Mouse (Mus musculus): ENCODE measurements at regions not wholly inside any gene's neighbourhood (a gene's known extent, or its start where the extent isn't known, plus 50 kb on each side); places are given as distances from the start of the nearest gene placed in this dataset.

DNA sequence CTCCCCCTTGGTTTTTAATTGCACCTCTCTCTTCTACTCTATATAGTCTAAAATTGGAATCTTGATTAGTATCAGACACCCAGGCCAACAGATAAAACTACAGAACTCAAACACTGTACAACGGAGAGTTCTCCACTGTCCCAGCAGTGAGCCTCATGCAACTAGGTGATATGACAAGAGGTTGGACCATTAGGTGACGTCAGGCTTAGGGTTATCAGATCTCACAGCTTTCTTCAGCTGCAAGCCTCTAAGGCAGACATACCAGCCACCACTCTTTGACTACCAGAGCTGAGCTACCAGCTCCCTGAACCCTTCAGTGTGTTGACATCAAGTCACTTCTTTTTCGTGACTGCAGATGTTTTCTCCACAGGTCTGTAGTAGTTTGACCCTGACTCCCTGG, 141.8 kb upstream of the Tank start:
- TF ChIP-seq POLR2A (IDR thresholded peaks at IDR 0.05; ENCODE audit: low read depth, low read length) (no peak), CTCF (conservative IDR thresholded peaks at IDR 0.05; ENCODE audit: insufficient read depth, insufficient read length, low read depth, low read length) (no peak)

All from kidney, adult 2 months (tissue).